Mouse (Mus musculus): ENCODE data around the gene Dusp10.

The Dusp10 gene

DNA sequence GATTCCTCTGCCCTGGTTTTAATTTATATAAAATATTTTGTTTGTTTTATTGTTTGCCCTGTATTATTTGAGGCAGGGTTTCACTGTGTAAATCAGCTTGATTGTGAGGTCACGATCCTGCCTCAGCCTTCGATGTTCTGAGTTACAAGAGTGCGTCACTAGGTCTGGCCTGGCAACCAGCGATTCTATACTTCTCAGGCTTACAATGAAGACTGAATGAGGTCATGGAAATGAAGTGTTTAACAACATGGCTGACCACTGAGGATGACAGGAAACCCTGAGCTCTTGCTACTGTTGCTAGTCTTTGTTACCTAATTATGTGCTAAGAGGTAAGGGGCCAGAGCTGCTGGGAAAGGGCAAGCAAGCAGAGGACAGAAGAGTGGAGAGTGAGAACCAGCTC lies at the start of gene Dusp10:
Gene Dusp10 (plus strand): TSS at position 197 of the 400 bp plus-strand sequence.
- DNase-seq, result peak; percentile 22

GRCm38 (mm10) chr1:183965341-183965740 lies 47.8 kb upstream of the Dusp10 start:
- peak; percentile 15 for DNase-seq

DNA sequence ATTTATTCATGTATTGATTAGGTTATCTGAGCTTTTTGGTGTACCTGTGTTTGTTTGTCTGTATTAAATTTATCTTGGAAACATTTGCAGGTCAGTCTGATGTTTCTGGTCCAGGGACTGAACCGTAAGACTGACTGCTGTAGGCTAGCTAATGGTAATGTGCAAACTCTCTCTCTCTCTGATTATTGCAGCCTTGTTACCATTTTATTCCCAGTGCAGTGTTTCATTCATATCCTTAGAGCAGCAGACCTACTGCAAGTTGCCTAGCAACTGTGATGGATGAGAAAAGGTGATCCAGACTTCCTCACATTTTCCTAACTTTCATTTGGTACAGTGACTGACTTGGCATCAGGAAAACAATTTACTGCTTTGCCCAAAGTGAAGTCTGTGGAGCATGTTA lies 43.8 kb upstream of the Dusp10 start:
- DNase-seq, result no peak

- no peak for DNase-seq
Measured at GRCm38 (mm10) chr1:183979814-183980243, 33.3 kb upstream of the Dusp10 start.

DNA sequence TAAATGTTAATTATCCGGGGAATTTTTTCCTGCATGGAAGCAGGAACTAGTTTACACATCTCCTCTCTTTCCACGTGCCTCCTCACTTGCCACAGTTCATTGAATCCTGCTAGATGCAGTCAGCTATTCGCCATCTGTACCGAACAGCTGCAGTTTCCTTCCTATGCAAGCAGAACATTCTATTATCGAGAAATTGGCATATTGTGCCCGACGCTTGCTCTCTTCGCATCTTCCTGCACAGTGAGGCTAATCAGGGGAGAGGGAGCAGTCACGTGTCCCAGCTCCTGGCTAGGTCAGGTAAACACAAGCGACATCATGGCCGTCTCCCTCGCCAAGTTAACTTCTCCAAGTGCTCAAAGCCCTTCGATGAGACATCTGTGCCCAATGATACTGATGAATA lies 31.0 kb upstream of the Dusp10 start:
- DNase-seq, result no peak

GRCm38 (mm10) chr1:183987711-183988245 lies 25.3 kb upstream of the Dusp10 start:
- peak; percentile 40 for DNase-seq

DNA sequence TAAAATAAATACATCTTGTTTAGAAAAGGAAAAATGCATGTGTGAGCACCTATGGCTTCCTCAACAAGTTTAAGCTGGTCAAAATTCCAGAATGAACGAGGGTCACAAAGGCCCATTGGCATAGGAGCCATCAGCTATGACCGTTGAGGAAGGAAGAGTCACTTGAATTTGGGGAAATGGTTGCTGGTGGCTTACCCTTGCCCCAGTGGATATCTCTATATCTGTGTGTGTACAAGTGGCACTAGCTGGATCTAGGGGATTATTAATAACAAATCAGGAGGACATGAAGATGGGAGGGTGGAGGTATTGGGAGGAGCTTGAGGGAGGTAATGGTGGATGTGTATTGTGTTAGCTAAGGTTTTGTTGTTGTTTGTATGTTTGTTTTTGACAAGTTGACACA lies 21.2 kb upstream of the Dusp10 start:
- no peak for DNase-seq

- no peak for DNase-seq
Measured at GRCm38 (mm10) chr1:183997207-183997606, 15.9 kb upstream of the Dusp10 start.

DNA sequence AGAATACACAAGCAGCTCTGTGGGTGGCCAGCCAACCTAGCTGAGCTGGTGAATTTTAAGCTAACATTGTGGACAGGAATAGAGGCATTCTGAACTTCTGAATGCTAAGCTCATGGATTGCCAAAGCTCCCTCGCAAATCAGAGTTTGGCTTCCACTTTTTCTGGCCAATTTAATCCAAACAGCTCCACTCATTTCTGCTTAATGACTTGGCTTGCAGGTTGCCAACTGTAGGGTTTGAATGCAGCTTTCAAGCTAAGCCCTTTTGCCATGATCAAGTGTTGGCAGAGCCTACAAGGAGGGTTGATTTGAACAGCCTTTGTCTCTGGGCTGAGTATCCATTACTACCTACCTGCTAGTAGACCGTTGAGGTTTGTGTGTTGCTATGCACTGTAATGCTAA lies 10.6 kb upstream of the Dusp10 start:
- DNase-seq, result no peak

DNA sequence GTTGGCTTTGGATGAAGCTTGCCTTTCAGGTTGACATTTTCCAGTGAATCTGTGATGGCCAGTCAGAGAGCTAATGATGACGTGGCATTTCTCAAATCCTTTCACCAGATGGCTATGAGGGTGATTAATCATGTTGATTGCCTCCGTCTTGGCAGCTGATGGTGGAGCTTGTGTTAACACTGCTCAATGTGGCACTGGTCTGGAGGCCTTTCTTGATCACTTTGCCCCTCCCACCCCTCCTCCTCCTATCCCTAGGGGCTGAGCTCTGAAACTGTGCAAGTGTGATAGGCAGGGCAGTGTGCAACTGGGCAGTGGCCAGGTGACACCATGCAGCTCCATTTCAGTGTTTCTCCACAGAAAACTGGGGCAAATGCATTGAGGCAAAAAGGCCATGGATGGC lies 8.8 kb upstream of the Dusp10 start:
- no peak for DNase-seq

GRCm38 (mm10) chr1:184005315-184006058 lies 7.6 kb upstream of the Dusp10 start:
- DNase-seq, result peak; percentile 72

DNA sequence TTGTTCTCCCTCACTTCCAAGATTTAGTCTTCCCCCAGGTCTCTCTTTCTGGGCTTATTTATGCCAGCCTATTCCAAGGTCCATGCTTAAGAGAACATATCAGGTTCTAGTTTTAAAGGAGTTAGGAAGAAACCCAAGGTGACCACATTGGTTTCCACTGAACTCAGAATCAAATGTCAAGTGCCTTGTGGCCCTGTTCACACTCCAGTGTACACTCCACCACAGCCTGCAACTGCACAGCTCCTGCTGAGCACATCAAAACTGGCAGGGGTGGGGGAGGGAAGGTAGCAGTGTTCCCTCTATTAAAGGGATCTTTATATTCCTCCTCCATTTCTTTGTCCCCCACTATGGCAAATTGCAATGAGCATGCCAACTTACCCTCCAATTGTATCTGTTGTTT lies 7.0 kb upstream of the Dusp10 start:
- DNase-seq, result peak; percentile 51

- DNase-seq, result no peak
Measured at GRCm38 (mm10) chr1:184011311-184011710, 1.8 kb upstream of the Dusp10 start.

GRCm38 (mm10) chr1:184014091-184014490 lies 989 bp downstream of the Dusp10 start:
- DNase-seq, result peak; percentile 52

- peak; percentile 19 for DNase-seq
Measured at GRCm38 (mm10) chr1:184015995-184016730, 3.1 kb downstream of the Dusp10 start.

GRCm38 (mm10) chr1:184017606-184018005 lies 4.5 kb downstream of the Dusp10 start:
- no peak for DNase-seq

GRCm38 (mm10) chr1:184019042-184019721 lies 6.1 kb downstream of the Dusp10 start:
- no peak for DNase-seq

- no peak for DNase-seq
Measured at GRCm38 (mm10) chr1:184019722-184020107, 6.6 kb downstream of the Dusp10 start.

DNA sequence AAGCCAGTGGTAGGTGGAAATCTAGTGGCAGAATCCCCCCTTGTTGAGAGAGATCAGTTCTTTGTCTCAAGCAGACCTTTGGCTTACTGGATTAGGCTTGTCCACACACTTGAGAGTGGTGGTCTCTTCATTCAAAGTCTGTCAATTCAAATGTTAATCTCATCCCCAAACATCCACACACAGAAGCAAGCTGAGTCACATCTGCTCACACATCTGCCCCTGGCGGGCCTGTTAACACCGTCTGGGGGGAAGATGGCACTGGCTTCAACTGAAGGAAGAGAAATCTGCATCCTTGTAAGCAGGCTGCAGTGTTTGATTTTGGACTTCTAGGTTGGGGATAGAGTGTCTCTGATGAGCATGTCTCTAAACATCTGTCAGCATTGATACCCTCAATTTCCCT lies 10.9 kb downstream of the Dusp10 start:
- peak; percentile 51 for DNase-seq

DNA sequence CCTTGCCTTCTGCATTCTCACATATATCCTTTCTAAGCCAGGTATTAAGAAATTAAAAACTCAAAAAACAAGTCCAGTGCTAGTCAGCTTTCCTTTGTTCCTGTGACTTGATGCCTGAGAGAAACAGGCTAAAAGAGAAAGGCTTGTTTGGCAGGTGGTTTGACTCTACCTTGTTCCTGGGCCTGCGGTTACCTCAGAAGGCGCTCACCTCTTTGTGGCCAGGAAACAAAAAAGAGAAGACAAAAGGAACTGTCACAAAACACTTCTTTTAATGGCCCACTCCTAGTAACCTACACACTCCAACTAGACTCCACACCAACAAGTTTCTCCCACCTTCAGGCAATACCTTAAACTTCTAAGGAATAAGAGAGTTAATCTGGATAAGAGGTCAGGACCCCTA lies 11.5 kb downstream of the Dusp10 start:
- DNase-seq, result no peak

GRCm38 (mm10) chr1:184025079-184025478 lies 12.0 kb downstream of the Dusp10 start:
- DNase-seq, result no peak

GRCm38 (mm10) chr1:184027039-184027438 lies 13.9 kb downstream of the Dusp10 start:
- DNase-seq, result no peak

GRCm38 (mm10) chr1:184030070-184030802 lies 17.1 kb downstream of the Dusp10 start:
- no peak for DNase-seq
